Mouse (Mus musculus) olfactory bulb, adult 2 months (tissue): ENCODE measurements around the gene Adcy9.

Source experiments
- CTCF ChIP-seq: fragments of 200-500 bp; IDR thresholded peaks from 2 replicates; pipeline ENCODE4 v1.5.1; 2012; ENCODE audit warnings: low read depth, mild to moderate bottlenecking, low read length, moderate library complexity; ENCODE audit not compliant: insufficient read depth
- POLR2A ChIP-seq: fragments of 200-500 bp; IDR thresholded peaks from 2 replicates; pipeline ENCODE4 v1.6.1; 2012; ENCODE audit warnings: mild to moderate bottlenecking, low read depth, low read length, moderate library complexity; ENCODE audit not compliant: insufficient read depth

DNA sequence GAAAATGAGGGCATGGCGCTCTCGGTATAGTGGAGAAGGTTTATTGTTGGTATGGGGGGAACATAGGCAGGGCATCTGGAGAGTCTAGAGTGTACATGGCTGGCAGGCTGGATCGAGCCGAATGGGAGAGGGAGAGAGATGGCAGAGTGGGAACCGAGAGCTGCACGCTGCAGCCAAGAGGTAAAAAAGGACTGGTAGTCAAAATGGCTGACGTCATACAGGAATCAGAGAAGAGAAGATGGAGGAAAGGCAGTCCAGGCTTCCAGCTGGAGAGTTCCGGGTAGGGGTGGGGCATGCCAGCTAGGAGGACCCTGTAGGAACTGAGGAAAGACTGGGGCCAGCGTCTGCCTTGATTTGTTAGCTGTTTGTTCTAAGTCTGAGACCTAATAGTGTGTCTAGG, 139.3 kb downstream of the Adcy9 start:
- TF ChIP-seq CTCF (no peak), POLR2A (no peak)
